Mouse (Mus musculus) embryonic facial prominence, embryonic 11.5 days (tissue): ENCODE results near the gene Prap1. TPM values are rescaled to one million over a fixed set of nuclear protein-coding genes. Genes with fewer than 3 reads are reported as not detected.
A peak's percentile ranks its signal among the peaks of the same experiment; 100 is the strongest.

Experiments
- ATAC-seq: fragments of 200-750 bp; cut with Nextera tagmentation; replicated peaks from 2 replicates; pipeline ENCODE4 v1.8.0; 2017; ENCODE audit warnings: low read depth; ENCODE audit not compliant: insufficient number of reproducible peaks, low FRiP score, low TSS enrichment
- DNase-seq: peaks from one replicate; pipeline ENCODE4 v3.0.0-alpha.2; 2015; ENCODE audit warnings: low spot score
- H3K27ac ChIP-seq: fragments of 300-500 bp; sonication (generic); replicated peaks from 2 replicates; pipeline ENCODE4 v1.5.1; 2014; ENCODE audit warnings: mild to moderate bottlenecking, low read depth, low read length, control low read depth
- H3K27me3 ChIP-seq: fragments of 300-500 bp; sonication (generic); 2 replicates; pipeline ENCODE4 v1.6.1; 2014; ENCODE audit warnings: mild to moderate bottlenecking, low read length, moderate library complexity, mixed read lengths; ENCODE audit not compliant: control insufficient read depth, insufficient read depth
- H3K36me3 ChIP-seq: fragments of 300-500 bp; sonication (generic); replicated peaks from 2 replicates; pipeline ENCODE4 v1.6.1; 2014; ENCODE audit warnings: low read depth, mild to moderate bottlenecking, low read length, moderate library complexity, mixed read lengths; ENCODE audit not compliant: control insufficient read depth, insufficient read depth
- H3K4me1 ChIP-seq: fragments of 300-500 bp; sonication (generic); 2 replicates; pipeline ENCODE4 v1.6.1; 2014; ENCODE audit warnings: low read length, mixed read lengths; ENCODE audit not compliant: control insufficient read depth, insufficient read depth
- H3K4me2 ChIP-seq: fragments of 300-500 bp; sonication (generic); 2 replicates; pipeline ENCODE4 v1.6.1; 2014; ENCODE audit warnings: low read depth, mild to moderate bottlenecking, control low read depth, low read length, moderate library complexity
- H3K4me3 ChIP-seq: fragments of 300-500 bp; sonication (generic); 2 replicates; pipeline ENCODE4 v1.5.1; 2014; ENCODE audit warnings: low read depth, low read length, control low read depth
- H3K9ac ChIP-seq: fragments of 300-500 bp; sonication (generic); replicated peaks from 2 replicates; pipeline ENCODE4 v1.6.1; 2014; ENCODE audit warnings: mild to moderate bottlenecking, control low read depth, low read length
- H3K9me3 ChIP-seq: fragments of 300-500 bp; sonication (generic); replicated peaks from 2 replicates; pipeline ENCODE4 v1.6.1; 2016; ENCODE audit warnings: mild to moderate bottlenecking, low read length, inconsistent platforms, mixed read lengths; ENCODE audit not compliant: control insufficient read depth
- WGBS: fragments of 180-500 bp; shearing (Covaris S2); extraction: QIAGEN DNeasy Blood & Tissue Kit; methylation state at CpG from one replicate; pipeline ENCODE4 v1.1.7; 2014; 5-methylcytosine and 5-hydroxymethylcytosine counted together
- polyA plus RNA-seq: library from polyadenylated mRNA; unstranded; fragments of >200 nt; fragmentation: Nextera tagmentation; extraction: Ambion mirVana; gene quantifications from 2 replicates; pipeline ENCODE4 v1.2.1, GENCODE M21; 2014

The Prap1 gene
- polyA plus RNA-seq, 1 experiment from 2014 or later = not detected

GRCm38 (mm10) chr7:140094954-140095353 lies 1.8 kb downstream of the Prap1 start:
- no peak overlapping the region for H3K4me2 ChIP-seq
- H3K27ac ChIP-seq = no peak overlapping the region
- no peak for ATAC-seq

GRCm38 (mm10) chr7:140095556-140095955 lies 2.4 kb downstream of the Prap1 start:
- H3K4me1 ChIP-seq = no peaks in the 10 kb centered on the region
- no peak for DNase-seq
- H3K36me3 ChIP-seq = no peaks in the 10 kb centered on the region
- no peak overlapping the region for H3K4me2 ChIP-seq
- no peak overlapping the region for H3K27ac ChIP-seq
- H3K9ac ChIP-seq = no peak overlapping the region
- H3K27me3 ChIP-seq = no peaks in the 10 kb centered on the region
- no peaks in the 10 kb centered on the region for H3K9me3 ChIP-seq
- ATAC-seq = no peak
- WGBS = 61% methylated on average over 1 of the region's 1 CpGs
- no peak overlapping the region for H3K4me3 ChIP-seq

More at GRCm38 (mm10) chr7:140094954-140095353, 1.8 kb downstream of the Prap1 start:
- H3K4me1 ChIP-seq = no peaks in the 10 kb centered on the region
- no peaks in the 10 kb centered on the region for H3K27me3 ChIP-seq
- no peaks in the 10 kb centered on the region for H3K36me3 ChIP-seq
- H3K4me3 ChIP-seq = no peak overlapping the region
- DNase-seq = no peak
- no peaks in the 10 kb centered on the region for H3K9me3 ChIP-seq
- 59% methylated on average over 5 of the region's 5 CpGs for WGBS
- H3K9ac ChIP-seq = no peak overlapping the region

- Histone ChIP-seq H3K9ac (no peak overlapping the region), H3K27me3 (no peaks in the 10 kb centered on the region), H3K4me2 (no peak overlapping the region), H3K36me3 (no peaks in the 10 kb centered on the region), H3K9me3 (no peaks in the 10 kb centered on the region), H3K4me3 (no peak overlapping the region), H3K4me1 (no peaks in the 10 kb centered on the region), H3K27ac (no peak overlapping the region)
- DNase-seq (no peak), ATAC-seq (no peak)
Observed at GRCm38 (mm10) chr7:140096055-140096454, 2.9 kb downstream of the Prap1 start.

- 74% methylated on average over 1 of the region's 1 CpGs for WGBS
- ATAC-seq (no peak), DNase-seq (no peak)
- Histone ChIP-seq H3K36me3 (no peaks in the 10 kb centered on the region), H3K27ac (no peak overlapping the region), H3K9ac (no peak overlapping the region), H3K9me3 (no peaks in the 10 kb centered on the region), H3K27me3 (no peaks in the 10 kb centered on the region), H3K4me2 (no peak overlapping the region), H3K4me1 (no peaks in the 10 kb centered on the region), H3K4me3 (no peak overlapping the region)
Observed at GRCm38 (mm10) chr7:140098466-140098865, 5.3 kb downstream of the Prap1 start.

GRCm38 (mm10) chr7:140101498-140101897 lies 8.3 kb downstream of the Prap1 start:
- no peak for ATAC-seq
- H3K9ac ChIP-seq = peak overlapping the region; percentile 64

GRCm38 (mm10) chr7:140101993-140102860 lies 9.0 kb downstream of the Prap1 start, which contains the start of gene Fuom:
TSS of gene Fuom (minus strand) at chr7:140102441.
- peak within 1 kb of the TSS; percentile 64 for H3K9ac ChIP-seq

More at GRCm38 (mm10) chr7:140101498-140101897, 8.3 kb downstream of the Prap1 start:
- H3K4me1 ChIP-seq = no peaks in the 10 kb centered on the region
- H3K4me3 ChIP-seq = peak overlapping the region; percentile 36; the same call in 1 of the 2 replicates
- DNase-seq = no peak
- H3K9me3 ChIP-seq = no peaks in the 10 kb centered on the region
- peak overlapping the region; percentile 78 for H3K4me2 ChIP-seq
- no peak overlapping the region for H3K27ac ChIP-seq
- WGBS = 75% methylated on average over 10 of the region's 10 CpGs
- no peaks in the 10 kb centered on the region for H3K36me3 ChIP-seq
- H3K27me3 ChIP-seq = no peaks in the 10 kb centered on the region

GRCm38 (mm10) chr7:140104009-140104408 lies 10.8 kb downstream of the Prap1 start:
- DNase-seq = no peak
- H3K27ac ChIP-seq = no peak overlapping the region
- no peak overlapping the region for H3K9ac ChIP-seq
- no peaks in the 10 kb centered on the region for H3K27me3 ChIP-seq
- 62% methylated on average over 4 of the region's 4 CpGs for WGBS
- H3K4me2 ChIP-seq = no peak overlapping the region
- ATAC-seq = no peak
- no peaks in the 10 kb centered on the region for H3K4me1 ChIP-seq
- H3K36me3 ChIP-seq = no peaks in the 10 kb centered on the region; the same call in 1 of the 2 replicates
- H3K9me3 ChIP-seq = no peaks in the 10 kb centered on the region
- no peak overlapping the region for H3K4me3 ChIP-seq

More at GRCm38 (mm10) chr7:140101993-140102860, 9.0 kb downstream of the Prap1 start, which contains the start of gene Fuom:
- Histone ChIP-seq H3K4me3 (peak within 1 kb of the TSS; percentile 36), H3K4me2 (peak within 1 kb of the TSS; percentile 78), H3K36me3 (no peaks in the 10 kb centered on the region), H3K27ac (no peak within 1 kb of the TSS), H3K27me3 (no peaks in the 10 kb centered on the region), H3K9me3 (no peaks in the 10 kb centered on the region), H3K4me1 (no peaks in the 10 kb centered on the region)
- ATAC-seq = peak; percentile 85
- WGBS = 2% methylated on average over 30 of the region's 30 CpGs
- peak; percentile 82 for DNase-seq

GRCm38 (mm10) chr7:140111943-140112342 lies 18.7 kb downstream of the Prap1 start:
- H3K36me3 ChIP-seq = peaks cover 10% of the 10 kb centered on the region
- no peak for DNase-seq
- WGBS = 70% methylated on average over 3 of the region's 3 CpGs
- no peak overlapping the region for H3K9ac ChIP-seq
- H3K4me1 ChIP-seq = no peaks in the 10 kb centered on the region
- H3K27ac ChIP-seq = no peak overlapping the region
- no peak overlapping the region for H3K4me2 ChIP-seq
- no peak overlapping the region for H3K4me3 ChIP-seq
- ATAC-seq = no peak
- no peaks in the 10 kb centered on the region for H3K27me3 ChIP-seq
- H3K9me3 ChIP-seq = no peaks in the 10 kb centered on the region
